Mouse (Mus musculus): ENCODE results near the gene Ada. TPM values are rescaled to one million over a fixed set of nuclear protein-coding genes. Genes with fewer than 3 reads are reported as not detected.

The Ada gene
- total and polyA plus RNA-seq, 3 experiments: 18.0 to 24.0 (median 19.9) TPM

DNA sequence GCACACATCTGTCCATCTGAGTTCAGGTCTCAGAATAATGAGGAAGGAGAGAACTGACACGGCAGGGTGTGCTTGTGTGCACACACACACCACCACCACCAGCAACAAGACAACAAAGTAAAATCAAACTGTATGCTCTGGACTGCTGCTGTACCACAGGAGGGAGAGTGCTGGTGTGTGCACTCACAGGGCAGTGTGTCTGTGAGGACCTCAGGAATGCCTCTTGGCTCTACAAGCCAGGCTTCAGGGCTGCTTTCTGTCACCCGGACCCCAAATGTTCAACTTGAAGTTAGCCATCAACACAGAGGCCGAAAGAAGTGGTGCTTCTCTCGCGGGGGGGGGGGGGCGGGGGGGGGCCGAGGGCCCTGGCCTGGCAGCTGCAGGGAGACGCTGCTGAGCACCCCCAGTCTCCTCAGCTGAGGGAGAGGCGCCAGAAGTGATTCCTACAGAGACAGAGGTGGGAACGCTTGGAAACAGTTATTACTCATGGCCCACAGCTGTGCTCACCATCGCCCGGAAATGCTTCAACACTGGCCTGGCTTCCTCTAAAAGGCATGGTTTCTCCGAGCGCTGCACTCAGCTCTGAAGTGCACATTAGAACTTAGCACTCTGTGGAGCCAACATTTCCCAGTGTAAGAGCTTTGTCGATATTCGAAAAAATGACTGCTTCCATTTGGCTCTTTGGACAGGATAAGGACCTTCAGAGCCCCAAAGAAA, 52.1 kb downstream of the Ada start (continued):
- TF ChIP-seq NRF1 (IDR thresholded peaks at IDR 0.05; ENCODE audit: low read depth, low read length): no peak
- no peak for TF ChIP-seq MAFK (IDR thresholded peaks at IDR 0.05; ENCODE audit: insufficient replicate concordance, low read length)
- no peak for TF ChIP-seq MEF2A (IDR thresholded peaks at IDR 0.05; ENCODE audit: borderline replicate concordance, low read depth, low read length)
- peak; percentile 34 for TF ChIP-seq ETS1 (conservative IDR thresholded peaks at IDR 0.05; ENCODE audit: low read depth, low read length)
- no peak for TF ChIP-seq UBTF (IDR thresholded peaks at IDR 0.05; ENCODE audit: low read depth, low read length)
- no peak for TF ChIP-seq ZC3H11A (IDR thresholded peaks at IDR 0.05; ENCODE audit: low read depth, low read length)

DNA sequence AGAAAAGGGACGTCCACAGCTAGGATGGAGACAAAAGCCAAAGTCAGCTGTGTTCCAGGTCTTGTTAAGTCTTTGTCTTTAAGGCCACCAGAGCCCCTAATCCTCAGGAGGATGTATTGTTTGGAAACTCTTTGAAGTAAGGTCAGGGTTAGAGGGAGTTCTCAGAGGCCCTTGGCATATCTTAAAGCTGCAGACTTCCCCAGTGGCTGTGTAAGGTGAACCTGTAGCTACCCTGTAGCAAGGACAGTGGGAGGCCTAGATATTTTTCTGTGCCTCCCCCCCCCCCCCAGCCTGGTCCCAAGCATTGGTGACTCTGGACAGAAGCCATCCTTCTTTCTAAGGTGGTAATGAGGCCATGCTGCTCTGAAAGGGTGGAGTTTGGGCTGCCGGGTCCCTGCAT, 53.3 kb downstream of the Ada start:
- Histone ChIP-seq H3K4me2 (ENCODE audit: insufficient read depth, low read depth, poor library complexity, severe bottlenecking) (peak overlapping the region; percentile 11), H3K9ac (ENCODE audit: insufficient read depth, low read depth) (no peak overlapping the region), H3K36me3 (replicated peaks in 1 of 2; ENCODE audit: control insufficient read depth in 1 of 2, insufficient read depth in 1 of 2, low read length in 1 of 2) (peaks cover 9 to 52% of the 10 kb centered on the region in 2 experiments), H3K4me1 (ENCODE audit: control insufficient read depth in 1 of 2, insufficient read depth in 2 of 2) (peaks cover 37 to 88% of the 10 kb centered on the region in 2 experiments), H3K9me3 (replicated peaks; ENCODE audit: low read length) (no peaks in the 10 kb centered on the region), H3K27ac (ENCODE audit: insufficient read depth, low read depth) (peak overlapping the region; percentile 19), H3K4me3 (replicated peaks in 1 of 3; ENCODE audit: low read depth in 2 of 3, low read length in 2 of 3, poor library complexity in 1 of 3) (no peak overlapping the region), H3K27me3 (replicated peaks) (no peaks in the 10 kb centered on the region), H3K79me2 (replicated peaks; ENCODE audit: control insufficient read depth, extremely low read depth, insufficient read depth, poor library complexity, severe bottlenecking) (peaks cover 95% of the 10 kb centered on the region)
- DNase-seq (ENCODE audit: extremely low read depth): no peak
- in situ Hi-C loops (cut with MboI; ENCODE audit: low pct_ligation_motif_present, low pct_unique_long_range_greater_than_20kb, low sequenced_read_pairs): loop anchor here (5.0 kb wide), 1 partner anchor 34 kb away; no protein-coding TSS in a partner anchor
- dilution Hi-C loops (cut with MboI; ENCODE audit: extremely low pct_ligation_motif_present, extremely low pct_unique_long_range_greater_than_20kb, low sequenced_read_pairs): no loop called here
- TF ChIP-seq POLR2A (IDR thresholded peaks at IDR 0.05; ENCODE audit: low read depth, low read length) (0 out of 2 replicates have a peak, but pooled peaks have one; percentile 26), MXI1 (IDR thresholded peaks at IDR 0.05; ENCODE audit: low read depth, low read length) (no peak), USF2 (conservative IDR thresholded peaks at IDR 0.05; ENCODE audit: low read depth, low read length) (no peak)

DNA sequence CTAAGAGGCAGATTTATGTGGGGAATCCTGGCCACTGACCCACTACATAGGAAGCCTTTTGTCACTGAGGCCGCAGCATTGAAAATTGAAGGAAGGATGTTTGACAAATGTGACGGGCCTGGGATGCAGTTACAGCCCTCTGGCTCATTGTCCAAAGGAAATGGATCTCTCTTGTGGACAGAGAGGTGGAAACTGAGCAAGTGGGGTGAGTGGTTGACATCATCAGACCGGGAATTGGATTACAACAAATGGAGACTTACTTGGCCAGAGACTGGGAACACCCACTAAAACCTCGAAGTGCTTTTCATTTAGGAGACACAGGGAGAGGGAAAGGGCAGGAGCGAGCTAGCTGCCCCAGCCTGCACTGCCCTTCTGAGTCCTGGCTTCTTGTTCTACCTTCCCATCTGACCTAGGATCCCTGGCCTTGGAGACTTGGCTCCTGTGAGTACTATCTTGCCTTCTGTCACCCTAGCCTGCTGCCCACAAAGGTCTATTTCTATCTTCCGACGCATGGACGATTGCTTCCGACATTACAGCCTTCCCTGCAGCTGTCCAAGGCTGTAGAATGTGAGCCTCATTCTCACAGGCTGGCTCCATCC, 56.2 kb downstream of the Ada start:
- H3K27me3 ChIP-seq (replicated peaks): no peaks in the 10 kb centered on the region

More for the DNA sequence above, 56.2 kb downstream of the Ada start:
- peaks cover 96% of the 10 kb centered on the region for H3K79me2 ChIP-seq (replicated peaks; ENCODE audit: control insufficient read depth, extremely low read depth, insufficient read depth, poor library complexity, severe bottlenecking)
- no peak for DNase-seq (ENCODE audit: extremely low read depth)
- no peak overlapping the region for H3K9ac ChIP-seq (ENCODE audit: insufficient read depth, low read depth)
- H3K4me3 ChIP-seq (replicated peaks in 1 of 3; ENCODE audit: low read depth in 2 of 3, low read length in 2 of 3, poor library complexity in 1 of 3): no peak overlapping the region
- in situ Hi-C loops (cut with MboI; ENCODE audit: low pct_ligation_motif_present, low pct_unique_long_range_greater_than_20kb, low sequenced_read_pairs): no loop called here
- H3K27ac ChIP-seq (ENCODE audit: insufficient read depth, low read depth): peak overlapping the region; percentile 0; the same call in 1 of the 2 replicates
- H3K4me1 ChIP-seq (ENCODE audit: control insufficient read depth in 1 of 2, insufficient read depth in 2 of 2): peaks cover 36 to 91% of the 10 kb centered on the region in 2 experiments
- dilution Hi-C loops (cut with MboI; ENCODE audit: extremely low pct_ligation_motif_present, extremely low pct_unique_long_range_greater_than_20kb, low sequenced_read_pairs): no loop called here
- H3K4me2 ChIP-seq (ENCODE audit: insufficient read depth, low read depth, poor library complexity, severe bottlenecking): no peak overlapping the region
- peaks cover 11 to 67% of the 10 kb centered on the region in 2 experiments for H3K36me3 ChIP-seq (replicated peaks in 1 of 2; ENCODE audit: control insufficient read depth in 1 of 2, insufficient read depth in 1 of 2, low read length in 1 of 2)
- H3K9me3 ChIP-seq (replicated peaks; ENCODE audit: low read length): no peaks in the 10 kb centered on the region
- TF ChIP-seq NELFE (IDR thresholded peaks at IDR 0.05; ENCODE audit: low read depth, low read length): no peak
- TF ChIP-seq UBTF (IDR thresholded peaks at IDR 0.05; ENCODE audit: low read depth, low read length): no peak
- no peak for TF ChIP-seq POLR2A (IDR thresholded peaks at IDR 0.05; ENCODE audit: low read depth, low read length)
- TF ChIP-seq KAT2A (IDR thresholded peaks at IDR 0.05; ENCODE audit: insufficient replicate concordance, low read length): no peak
- TF ChIP-seq TCF12 (IDR thresholded peaks at IDR 0.05; ENCODE audit: low read depth, low read length): no peak
- TF ChIP-seq HCFC1 (IDR thresholded peaks at IDR 0.05; ENCODE audit: low read depth, low read length): no peak

Data from CH12.LX (cell line).